In the genomic region with DNA sequence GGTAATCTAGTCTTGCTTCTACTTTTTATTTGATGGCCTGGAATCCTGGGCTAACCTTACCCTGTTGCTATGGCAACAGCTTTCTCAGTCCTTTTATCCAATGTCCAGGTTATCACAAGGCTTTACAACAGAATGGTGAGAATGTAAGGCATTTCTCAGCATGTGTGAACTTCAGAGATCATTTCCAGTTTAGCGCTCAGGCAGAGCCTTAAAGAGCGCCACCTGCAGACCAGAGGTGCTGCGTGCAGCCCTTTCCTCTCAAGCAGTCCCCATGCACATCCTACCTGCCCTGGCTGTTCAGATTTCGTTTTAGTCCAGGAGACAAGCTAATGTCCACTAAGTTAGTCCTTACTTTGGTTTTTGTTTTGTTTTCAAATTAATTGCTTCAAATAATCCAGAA, we compare ENCODE assay signal across 8 mouse cellular contexts. TPM values are rescaled to one million over a fixed set of nuclear protein-coding genes. Genes with fewer than 3 reads are reported as not detected.
DNase-seq lines count a peak whose midpoint lies in the region; ATAC-seq and TF ChIP-seq lines count a peak whose summit lies in the region.
"Had no signal": no experiment of that assay in that cellular context is flagged by ENCODE, and none has a peak within 500 bp of the region (broad histone marks: within the 10 kb centered on the region; RNA-seq: fewer than 3 reads in every experiment).

No protein-coding gene starts in this region.

- peak; percentile 51 for TF ChIP-seq CTCF in left cerebral cortex, adult 2 months (IDR thresholded peaks at IDR 0.05)

- no peak for DNase-seq in left cerebral cortex, adult 2 months (ENCODE audit: extremely low spot score in 1 of 2, low spot score in 2 of 2)
- DNase-seq in left cerebral cortex, adult 9 months (ENCODE audit: low spot score in 2 of 2): no peak
- DNase-seq in MEL-GATA-1-ER (ENCODE audit: extremely low read depth, low read depth): peak; percentile 29
- DNase-seq in induced T-regulatory cell, adult 2 months (ENCODE audit: low read depth): peak; percentile 59
- DNase-seq in thymus, postnatal 0 days (ENCODE audit: low spot score): peak; percentile 50
- DNase-seq in heart, adult 8-10 months (ENCODE audit: low spot score): no peak

- intact Hi-C loops in left cerebral cortex, adult 2 months (cut with DNase I): no loop called here

- H3K27ac ChIP-seq in left cerebral cortex, adult 2 months: no peak overlapping the region
- H3K27ac ChIP-seq: heart, embryonic 15.5 days had no signal

- ATAC-seq in cerebellum, adult (ENCODE audit: insufficient number of reproducible peaks, low FRiP score, low TSS enrichment): peak; percentile 74

- H3K4me3 ChIP-seq in left cerebral cortex, adult 2 months: no peak overlapping the region
- H3K4me3 ChIP-seq: heart, embryonic 15.5 days had no signal

RNA-seq across cellular contexts. Expression of a gene that starts 46.8 kb away (rescaled TPM):
- under 1 TPM; 0.34 to 0.68 TPM for total RNA-seq in left cerebral cortex, adult 2 months (2021)
- 0.05 TPM in 1 of 2 replicates, not detected in the other for polyA plus RNA-seq in thymus, postnatal 0 days (2015; fragmentation: Nextera tagmentation; extraction: Ambion mirVana)
- not detected for total RNA-seq in heart, adult 8-10 months (2022)

Comparison
In these comparisons a context has a peak if more than half of its experiments do, and no peak if none do; other contexts are left out.
1. DNase-seq: peak in MEL-GATA-1-ER (single experiment), induced T-regulatory cell, adult 2 months (single experiment) and thymus, postnatal 0 days (single experiment); none in left cerebral cortex, adult 2 months (0 of 2), left cerebral cortex, adult 9 months (0 of 2) and heart, adult 8-10 months (single experiment).